In the genomic region with DNA sequence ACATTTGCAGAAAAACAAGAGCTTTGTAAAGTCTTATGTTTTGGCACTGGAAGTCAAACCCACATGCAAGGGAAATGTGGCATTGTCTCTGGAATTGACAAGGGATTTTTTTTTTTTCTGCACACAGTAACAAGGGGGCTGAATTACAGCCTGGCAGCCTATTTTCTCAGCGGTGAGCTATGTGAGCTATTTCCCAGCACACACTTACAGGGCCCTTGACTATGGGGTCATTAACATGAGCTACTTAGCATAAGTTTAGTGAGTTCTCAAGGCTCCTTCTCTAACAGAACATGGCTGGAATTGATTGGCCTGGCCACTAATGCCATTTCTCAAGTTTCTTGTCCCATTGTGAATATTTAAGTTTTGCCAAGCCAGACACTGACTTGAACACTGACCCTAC, we compare ENCODE assay signal across 20 mouse cellular contexts.
DNase-seq lines count a peak whose midpoint lies in the region; ATAC-seq and TF ChIP-seq lines count a peak whose summit lies in the region.
"Had no signal": no experiment of that assay in that cellular context is flagged by ENCODE, and none has a peak within 500 bp of the region (broad histone marks: within the 10 kb centered on the region; RNA-seq: fewer than 3 reads in every experiment).

No protein-coding gene starts in this region.

- no peak for TF ChIP-seq CTCF in lung, embryonic 14.5 days (IDR thresholded peaks at IDR 0.05; ENCODE audit: low read depth)

- no peaks in the 10 kb centered on the region for H3K27me3 ChIP-seq in lung, embryonic 14.5 days (ENCODE audit: insufficient read depth, low read length)
- no peaks in the 10 kb centered on the region for H3K27me3 ChIP-seq in forebrain, embryonic 14.5 days (replicated peaks; ENCODE audit: control insufficient read depth, insufficient read depth, low read length)
- H3K27me3 ChIP-seq: embryonic facial prominence, embryonic 15.5 days; Patski had no signal

- ATAC-seq in lung, embryonic 14.5 days (ENCODE audit: insufficient read depth), result no peak; the same call in 1 of the 2 replicates
- ATAC-seq in forebrain, embryonic 14.5 days, result peak; percentile 60; the same call in 1 of the 2 replicates
- ATAC-seq: inflammation-experienced regulatory T-cells, adult 6 months; Patski had no signal

- H3K9me3 ChIP-seq in lung, embryonic 14.5 days (ENCODE audit: low read depth, low read length), result no peaks in the 10 kb centered on the region
- no peaks in the 10 kb centered on the region for H3K9me3 ChIP-seq in forebrain, embryonic 14.5 days (replicated peaks; ENCODE audit: control insufficient read depth, low read length)
- H3K9me3 ChIP-seq: embryonic facial prominence, embryonic 15.5 days; heart, embryonic 10.5 days had no signal

- 28% methylated on average over 1 of the region's 1 CpGs for WGBS in lung, embryonic 14.5 days
- 5% methylated on average over 1 of the region's 1 CpGs for WGBS in forebrain, embryonic 14.5 days

- no peaks in the 10 kb centered on the region for H3K36me3 ChIP-seq in lung, embryonic 14.5 days (ENCODE audit: insufficient read depth)
- no peaks in the 10 kb centered on the region for H3K36me3 ChIP-seq in forebrain, embryonic 14.5 days (ENCODE audit: control insufficient read depth, insufficient read depth, low read length)
- H3K36me3 ChIP-seq: embryonic facial prominence, embryonic 15.5 days; heart, embryonic 10.5 days had no signal

- no peaks in the 10 kb centered on the region for H3K4me1 ChIP-seq in lung, embryonic 14.5 days (ENCODE audit: insufficient read depth)
- no peaks in the 10 kb centered on the region for H3K4me1 ChIP-seq in forebrain, embryonic 14.5 days (ENCODE audit: control insufficient read depth, insufficient read depth, low read length)
- H3K4me1 ChIP-seq: embryonic facial prominence, embryonic 15.5 days; heart, embryonic 10.5 days had no signal

- no peak overlapping the region for H3K4me2 ChIP-seq in lung, embryonic 14.5 days
- H3K4me2 ChIP-seq in forebrain, embryonic 14.5 days (ENCODE audit: low read length), result no peak overlapping the region
- H3K4me2 ChIP-seq: embryonic facial prominence, embryonic 15.5 days; hindbrain, embryonic 14.5 days had no signal

- no peak overlapping the region for H3K9ac ChIP-seq in lung, embryonic 14.5 days
- no peak overlapping the region for H3K9ac ChIP-seq in forebrain, embryonic 14.5 days (ENCODE audit: low read length)
- H3K9ac ChIP-seq: embryonic facial prominence, embryonic 15.5 days; hindbrain, embryonic 14.5 days had no signal

- no peak overlapping the region for H3K27ac ChIP-seq in lung, embryonic 14.5 days (ENCODE audit: low read depth)
- no peak overlapping the region for H3K27ac ChIP-seq in forebrain, embryonic 14.5 days (ENCODE audit: low read depth, low read length)
- H3K27ac ChIP-seq: embryonic facial prominence, embryonic 15.5 days; heart, embryonic 10.5 days; hindbrain, embryonic 14.5 days; kidney, postnatal 0 days had no signal

- H3K4me3 ChIP-seq in lung, embryonic 14.5 days (ENCODE audit: low read depth, low read length), result no peak overlapping the region
- H3K4me3 ChIP-seq in forebrain, embryonic 14.5 days (ENCODE audit: low read depth, low read length), result no peak overlapping the region
- H3K4me3 ChIP-seq: embryonic facial prominence, embryonic 15.5 days; heart, embryonic 10.5 days had no signal

- DNase-seq in lung, embryonic 14.5 days, result peak; percentile 7
- no peak for DNase-seq in lung, postnatal 14 days
- peak; percentile 5 for DNase-seq in R1 (ENCODE audit: low read depth, low spot score)
- DNase-seq in forebrain, embryonic 14.5 days (ENCODE audit: low spot score), result peak; percentile 62
- peak; percentile 31 for DNase-seq in lung, postnatal 36 days
- DNase-seq in adrenal gland, postnatal 14 days, result no peak
- no peak for DNase-seq in left cerebral cortex, adult 11 months (ENCODE audit: low spot score)
- DNase-seq: adrenal gland, adult 2 months; cerebellum, adult 2 months; cerebellum, postnatal 36 days; embryo, embryonic 11 days; gastrocnemius, postnatal 10 days; heart, postnatal 4 days; kidney, adult 2 months had no signal

Comparison
In these comparisons a context has a peak if more than half of its experiments do, and no peak if none do; other contexts are left out.
1. DNase-seq: peak in lung, embryonic 14.5 days (single experiment), R1 (single experiment), forebrain, embryonic 14.5 days (single experiment) and lung, postnatal 36 days (single experiment); none in lung, postnatal 14 days (single experiment), adrenal gland, postnatal 14 days (single experiment) and left cerebral cortex, adult 11 months (single experiment).